Mouse (Mus musculus) kidney, adult 2 months (tissue): ENCODE data around the gene Efna3. TPM values are rescaled to one million over a fixed set of nuclear protein-coding genes. Genes with fewer than 3 reads are reported as not detected.

Source experiments
- DNase-seq: peaks from one replicate; pipeline ENCODE4 v3.0.0; 2021
- H3K27ac ChIP-seq: fragments of 200-500 bp; 2 replicates; pipeline ENCODE4 v1.5.1; 2012; ENCODE audit warnings: low read depth, low read length, control low read depth, inconsistent platforms; ENCODE audit not compliant: insufficient read depth
- H3K27me3 ChIP-seq: fragments of 200-500 bp; replicated peaks from 2 replicates; pipeline ENCODE4 v1.6.1; 2012; ENCODE audit warnings: mild to moderate bottlenecking, moderate library complexity, low read length, inconsistent platforms; ENCODE audit not compliant: control insufficient read depth, insufficient read depth
- H3K36me3 ChIP-seq: fragments of 200-500 bp; 2 replicates; pipeline ENCODE4 v1.6.1; 2012; ENCODE audit warnings: mild to moderate bottlenecking, moderate library complexity, low read length, inconsistent platforms; ENCODE audit not compliant: control insufficient read depth, insufficient read depth
- H3K4me1 ChIP-seq: fragments of 200-500 bp; 2 replicates; pipeline ENCODE4 v1.6.1; 2011; ENCODE audit warnings: low read length; ENCODE audit not compliant: control insufficient read depth, insufficient read depth
- H3K4me3 ChIP-seq: fragments of 200-500 bp; 2 replicates; pipeline ENCODE4 v1.5.1; 2011; ENCODE audit warnings: mild to moderate bottlenecking, low read depth, low read length, control low read depth; ENCODE audit not compliant: insufficient read depth
- CTCF ChIP-seq: fragments of 200-500 bp; conservative IDR thresholded peaks from 2 replicates; pipeline ENCODE4 v1.5.1; 2011; ENCODE audit warnings: low read depth, mild to moderate bottlenecking, control low read depth, low read length, moderate library complexity, mixed read lengths; ENCODE audit not compliant: insufficient read depth, insufficient read length
- POLR2A ChIP-seq: fragments of 200-500 bp; IDR thresholded peaks from one replicate; pipeline ENCODE4 v1.6.1; 2011; ENCODE audit warnings: low read depth, low read length, control low read depth
- WGBS: fragments of 180-500 bp; shearing (Covaris S2); methylation state at CpG from one replicate; pipeline ENCODE4 v1.1.7; 2018; 5-methylcytosine and 5-hydroxymethylcytosine counted together
- polyA plus RNA-seq: library from polyadenylated mRNA; depleted of rRNA; stranded (reverse); fragments of >200 nt; gene quantifications from 2 replicates; pipeline ENCODE4 v1.2.3, GENCODE M21; 2012; rRNA removed

Gene Efna3
- polyA plus RNA-seq, 1 experiment = 2.4 TPM

GRCm38 (mm10) chr3:89270051-89270755 lies 52.6 kb downstream of the Efna3 start, which contains the start of gene Slc50a1:
Gene Slc50a1, minus strand, starts transcription at chr3:89270570.
- peak; percentile 91 for DNase-seq
- Histone ChIP-seq H3K4me3 (peak within 1 kb of the TSS; percentile 58), H3K36me3 (peaks cover 6% of the 10 kb centered on the region), H3K27me3 (no peaks in the 10 kb centered on the region), H3K4me1 (peaks cover 22% of the 10 kb centered on the region; the same call in 1 of the 2 replicates), H3K27ac (peak within 1 kb of the TSS; percentile 62)
- peak; percentile 38 for TF ChIP-seq POLR2A
- peak; percentile 42 for TF ChIP-seq CTCF
- 2% methylated on average over 39 of the region's 39 CpGs for WGBS

- 83% methylated on average over 8 of the region's 8 CpGs for WGBS
- H3K27ac ChIP-seq = no peak overlapping the region
- H3K4me3 ChIP-seq = no peak overlapping the region
Observed at GRCm38 (mm10) chr3:89268916-89269315, 53.8 kb downstream of the Efna3 start.

GRCm38 (mm10) chr3:89266439-89266893 lies 56.3 kb downstream of the Efna3 start:
- H3K4me1 ChIP-seq = peaks cover 22% of the 10 kb centered on the region; the same call in 1 of the 2 replicates
- H3K36me3 ChIP-seq = no peaks in the 10 kb centered on the region
- TF ChIP-seq CTCF (no peak), POLR2A (peak; percentile 31)
- under 1% methylated on average over 20 of the region's 20 CpGs for WGBS
- peak; percentile 90 for DNase-seq
- no peaks in the 10 kb centered on the region for H3K27me3 ChIP-seq
- H3K27ac ChIP-seq = peak overlapping the region; percentile 37
- peak overlapping the region; percentile 71 for H3K4me3 ChIP-seq

More at GRCm38 (mm10) chr3:89268916-89269315, 53.8 kb downstream of the Efna3 start:
- H3K27me3 ChIP-seq = no peaks in the 10 kb centered on the region
- H3K4me1 ChIP-seq = peaks cover 22% of the 10 kb centered on the region; the same call in 1 of the 2 replicates
- no peak for TF ChIP-seq CTCF
- TF ChIP-seq POLR2A = no peak
- H3K36me3 ChIP-seq = peaks cover 5% of the 10 kb centered on the region; the same call in 1 of the 2 replicates
- no peak for DNase-seq

Other genes with a start within 250 kb of the Efna3 start
- gene Rusc1, start 229.7 kb downstream of the Efna3 start, polyA plus RNA-seq = 33.6 and 34.5 TPM in 2 replicates
- not detected in 2 replicates for gene Gm43738, start 221.9 kb downstream of the Efna3 start, polyA plus RNA-seq
- gene Fdps, start 221.0 kb downstream of the Efna3 start, polyA plus RNA-seq = 40.3 and 54.9 TPM in 2 replicates
- gene Pklr, start 186.8 kb downstream of the Efna3 start, polyA plus RNA-seq = 79.3 and 96.0 TPM in 2 replicates
- gene Hcn3, start 162.8 kb downstream of the Efna3 start, polyA plus RNA-seq = 1.1 and 1.4 TPM in 2 replicates
- gene Clk2, start 158.2 kb downstream of the Efna3 start, polyA plus RNA-seq = 37.8 and 40.2 TPM in 2 replicates
- 138 and 141 TPM in 2 replicates for gene Scamp3, start 145.5 kb downstream of the Efna3 start, polyA plus RNA-seq
- 18.3 and 18.4 TPM in 2 replicates for gene Fam189b, start 139.8 kb downstream of the Efna3 start, polyA plus RNA-seq
- 61.6 and 65.3 TPM in 2 replicates for gene Gba, start 120.0 kb downstream of the Efna3 start, polyA plus RNA-seq
- gene Thbs3, start 107.8 kb downstream of the Efna3 start, polyA plus RNA-seq = 5.0 and 7.9 TPM in 2 replicates
- gene Mtx1, start 95.9 kb downstream of the Efna3 start, polyA plus RNA-seq = 257 and 283 TPM in 2 replicates
- gene Muc1, start 93.9 kb downstream of the Efna3 start, polyA plus RNA-seq = 45.9 and 53.8 TPM in 2 replicates
- 142 and 173 TPM in 2 replicates for gene Krtcap2, start 77.0 kb downstream of the Efna3 start, polyA plus RNA-seq
- 9.1 and 10.5 TPM in 2 replicates for gene Trim46, start 76.7 kb downstream of the Efna3 start, polyA plus RNA-seq
- gene Dpm3, start 63.6 kb downstream of the Efna3 start, polyA plus RNA-seq = 431 and 562 TPM in 2 replicates
- 109 and 110 TPM in 2 replicates for gene Slc50a1, start 52.4 kb downstream of the Efna3 start, polyA plus RNA-seq
- gene Efna1, start 41.8 kb downstream of the Efna3 start, polyA plus RNA-seq = 54.1 and 59.2 TPM in 2 replicates
- gene Efna4, start 15.1 kb upstream of the Efna3 start, polyA plus RNA-seq = 8.2 and 10.4 TPM in 2 replicates
- gene Adam15, start 27.0 kb upstream of the Efna3 start, polyA plus RNA-seq = 95.1 and 111 TPM in 2 replicates
- 0.38 and 0.41 TPM in 2 replicates for gene Dcst2, start 39.0 kb upstream of the Efna3 start, polyA plus RNA-seq
- gene Dcst1, start 42.3 kb upstream of the Efna3 start, polyA plus RNA-seq = 1.8 and 2.2 TPM in 2 replicates
- gene Zbtb7b, start 71.8 kb upstream of the Efna3 start, polyA plus RNA-seq = 54.3 and 58.8 TPM in 2 replicates
- 0.15 TPM in 1 of 2 replicates, not detected in the other for gene Lenep, start 79.8 kb upstream of the Efna3 start, polyA plus RNA-seq
- 54.6 and 56.7 TPM in 2 replicates for gene Flad1, start 88.9 kb upstream of the Efna3 start, polyA plus RNA-seq
- 6.8 and 7.3 TPM in 2 replicates for gene Cks1b, start 95.4 kb upstream of the Efna3 start, polyA plus RNA-seq
- gene Shc1, start 95.5 kb upstream of the Efna3 start, polyA plus RNA-seq = 53.2 and 57.2 TPM in 2 replicates
- 26.2 and 45.6 TPM in 2 replicates for gene Pygo2, start 107.2 kb upstream of the Efna3 start, polyA plus RNA-seq
- gene Pbxip1, start 113.7 kb upstream of the Efna3 start, polyA plus RNA-seq = 60.5 and 61.3 TPM in 2 replicates
- 20.6 and 27.2 TPM in 2 replicates for gene Pmvk, start 131.6 kb upstream of the Efna3 start, polyA plus RNA-seq
- 1.3 TPM in 2 replicates for gene Kcnn3, start 197.2 kb upstream of the Efna3 start, polyA plus RNA-seq